Mouse (Mus musculus) CD4-positive naive resting alpha-beta T cell, adult 76 days (primary cell): ENCODE measurements around the gene Slc22a7. TPM values are rescaled to one million over a fixed set of nuclear protein-coding genes. Genes with fewer than 3 reads are reported as not detected.

Experiments used
- total RNA-seq: library from RNA; stranded (reverse); gene quantifications from one replicate; pipeline ENCODE4 v1.2.4, GENCODE M21; 2023

Gene Slc22a7
- not detected for total RNA-seq

DNA sequence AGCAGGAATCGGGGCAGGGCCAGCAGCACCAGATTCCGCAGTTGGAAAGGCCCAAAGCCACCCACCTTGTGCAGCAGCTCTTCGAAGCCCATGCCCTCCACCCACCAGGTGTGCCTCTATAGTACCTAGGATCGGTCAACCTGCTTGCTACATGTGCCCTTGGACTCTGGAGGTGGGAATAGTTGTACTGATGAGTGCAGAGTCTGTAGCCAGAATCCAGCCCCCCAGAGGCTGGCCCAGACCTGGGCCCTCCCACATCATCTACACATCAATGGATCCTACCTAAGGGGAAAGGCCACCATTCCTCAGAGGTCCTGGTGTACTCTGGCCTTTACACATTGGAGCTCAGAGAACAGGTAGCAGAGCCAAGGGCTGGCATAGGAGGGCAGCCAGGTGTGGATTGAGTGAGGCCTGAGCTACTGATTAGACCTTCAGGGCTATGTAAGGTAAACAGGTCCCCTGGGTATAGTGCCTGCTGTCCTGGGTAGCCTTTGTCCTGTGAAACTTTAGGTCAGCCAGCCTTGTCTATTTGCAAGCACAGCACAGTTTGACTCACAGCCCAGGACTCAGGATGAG lies at the start of gene Slc22a7:
Slc22a7 (minus strand) TSS at position 160 of the 576 bp plus-strand sequence.

DNA sequence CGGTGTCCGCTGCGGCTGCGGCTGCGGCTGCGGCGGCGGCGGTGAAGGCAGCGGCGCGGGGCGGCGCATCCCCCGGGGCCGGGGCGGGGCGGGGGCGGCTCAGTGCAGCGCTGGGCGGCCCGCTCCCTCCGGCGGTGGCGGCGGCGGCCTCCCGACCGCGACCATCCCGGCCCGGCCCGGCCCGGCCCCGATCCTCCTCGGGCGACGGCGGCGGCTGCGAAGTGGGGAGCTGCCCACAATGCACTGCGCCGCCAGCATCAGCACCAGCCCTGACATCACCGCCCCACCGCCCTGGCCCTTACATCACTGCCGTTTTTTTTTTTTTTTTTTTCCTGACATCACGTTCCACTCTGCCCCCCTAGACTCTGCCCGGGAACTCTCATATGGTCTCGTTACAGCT lies 49.2 kb upstream of the Slc22a7 start, which contains the start of gene Ttbk1:
Ttbk1 (minus strand) TSS at position 245 of the 400 bp plus-strand sequence.

DNA sequence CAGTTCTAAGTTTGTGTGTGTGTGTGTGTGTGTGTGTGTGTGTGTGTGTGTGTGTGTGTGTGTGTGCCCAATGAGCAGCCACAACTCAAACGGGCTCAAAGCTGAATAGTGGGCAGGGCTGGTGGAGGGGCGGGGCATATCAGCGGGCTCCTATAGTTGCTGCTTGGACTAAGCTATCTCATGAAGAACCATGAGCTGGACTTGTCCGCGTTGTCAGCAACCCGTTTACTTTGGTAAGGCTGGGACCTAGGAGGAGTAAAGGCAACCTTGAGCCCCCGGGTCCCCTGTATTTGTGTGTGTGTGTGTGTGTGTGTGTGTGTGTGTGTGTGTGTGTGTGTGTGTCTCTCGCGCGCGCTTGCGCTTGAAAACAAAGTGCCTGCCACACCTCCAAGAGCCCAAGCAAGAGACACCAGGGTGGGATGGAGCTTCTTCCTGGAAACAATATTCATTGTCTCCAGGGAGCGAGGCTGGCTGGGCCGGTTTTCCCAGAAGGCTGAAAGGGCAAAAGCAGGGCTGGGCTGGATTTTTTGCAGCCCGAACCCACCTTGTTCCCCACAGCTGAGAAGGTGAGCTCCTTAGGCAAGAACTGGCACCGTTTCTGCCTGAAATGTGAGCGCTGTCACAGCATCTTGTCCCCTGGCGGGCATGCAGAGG lies 9.4 kb downstream of the Slc22a7 start, which contains the start of gene Crip3:
Crip3 (plus strand) TSS at position 166 of the 654 bp plus-strand sequence.

DNA sequence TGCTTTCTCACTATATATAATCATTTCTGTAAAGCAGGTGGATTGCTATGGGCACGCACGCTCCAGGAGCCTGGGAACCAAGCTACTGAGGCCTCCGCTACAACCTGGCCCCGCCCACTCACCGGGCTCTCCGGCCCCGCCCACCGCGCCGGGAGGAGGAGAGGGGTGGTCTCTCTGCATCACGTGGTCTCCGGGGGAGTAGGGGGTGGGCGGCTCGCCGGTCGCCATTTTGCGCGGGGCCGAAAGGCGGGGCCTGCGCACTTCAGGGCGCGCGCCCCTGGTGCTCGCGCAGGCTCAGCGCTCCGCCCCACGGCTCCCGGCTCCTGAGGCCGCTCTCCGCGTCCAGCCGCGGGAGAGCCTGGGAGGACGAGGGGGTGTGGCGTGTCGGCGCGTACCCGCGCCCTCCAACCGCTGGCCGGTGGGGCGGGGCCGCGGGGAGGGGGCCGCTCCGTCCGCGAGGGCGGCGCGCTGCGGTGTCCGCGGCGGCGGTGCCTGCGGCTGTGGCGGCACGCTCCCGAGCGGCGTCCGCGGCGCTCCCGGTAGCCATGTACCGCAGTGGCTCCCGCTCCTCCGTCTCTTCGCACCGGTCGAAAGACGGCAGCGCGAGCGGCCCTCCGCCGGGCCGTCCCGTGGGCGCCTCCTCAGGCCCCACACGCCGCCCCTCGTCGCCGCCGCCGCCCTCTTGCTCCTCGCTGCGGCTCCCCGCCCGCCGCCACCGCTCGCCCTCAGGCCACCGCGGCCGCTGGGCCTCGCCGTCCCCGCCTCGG lies 54.8 kb downstream of the Slc22a7 start, which contains the start of gene Zfp318:
Zfp318 (plus strand) TSS at position 438 of the 767 bp plus-strand sequence.

Other genes starting within 250 kb of the Slc22a7 start
- gene Polh, start 235.8 kb downstream of the Slc22a7 start, total RNA-seq, result 11.8 TPM
- gene Xpo5, start 235.7 kb downstream of the Slc22a7 start, total RNA-seq, result 32.3 TPM
- gene Polr1c, start 190.4 kb downstream of the Slc22a7 start, total RNA-seq, result 67.4 TPM
- gene Yipf3, start 190.4 kb downstream of the Slc22a7 start, total RNA-seq, result 105 TPM
- gene Lrrc73, start 184.9 kb downstream of the Slc22a7 start, total RNA-seq, result 1.2 TPM
- gene Tjap1, start 155.4 kb downstream of the Slc22a7 start, total RNA-seq, result 49.3 TPM
- not detected for gene Dlk2, start 141.0 kb downstream of the Slc22a7 start, total RNA-seq
- gene Abcc10, start 110.1 kb downstream of the Slc22a7 start, total RNA-seq, result 13.4 TPM
- 46.2 TPM for gene Zfp318, start 54.7 kb downstream of the Slc22a7 start, total RNA-seq
- not detected for gene Crip3, start 9.5 kb downstream of the Slc22a7 start, total RNA-seq
- gene Ttbk1, start 49.2 kb upstream of the Slc22a7 start, total RNA-seq, result 0.56 TPM
- gene Dnph1, start 58.3 kb upstream of the Slc22a7 start, total RNA-seq, result not detected
- gene Cul9, start 107.9 kb upstream of the Slc22a7 start, total RNA-seq, result 13.4 TPM
- 62.6 TPM for gene Srf, start 117.7 kb upstream of the Slc22a7 start, total RNA-seq
- not detected for gene Ptk7, start 191.0 kb upstream of the Slc22a7 start, total RNA-seq
- gene Klc4, start 207.6 kb upstream of the Slc22a7 start, total RNA-seq, result 16.8 TPM
- 29.7 TPM for gene Mrpl2, start 207.8 kb upstream of the Slc22a7 start, total RNA-seq
- gene Cul7, start 211.9 kb upstream of the Slc22a7 start, total RNA-seq, result 5.2 TPM
- 28.7 TPM for gene Rrp36, start 235.9 kb upstream of the Slc22a7 start, total RNA-seq
- 45.7 TPM for gene Mea1, start 240.3 kb upstream of the Slc22a7 start, total RNA-seq
- 40.5 TPM for gene Klhdc3, start 242.5 kb upstream of the Slc22a7 start, total RNA-seq